Mouse (Mus musculus) brain, embryonic 14.5 days (tissue): Measurements from ENCODE around the gene Eda.

Source experiments
- CTCF ChIP-seq: fragments of 200-500 bp; IDR thresholded peaks from 2 replicates; pipeline ENCODE4 v1.5.1; 2012; ENCODE audit warnings: inconsistent platforms, mild to moderate bottlenecking, moderate library complexity, borderline replicate concordance; ENCODE audit not compliant: insufficient read depth, insufficient read length; ENCODE audit errors: extremely low read depth
- POLR2A ChIP-seq: fragments of 200-500 bp; IDR thresholded peaks from 2 replicates; pipeline ENCODE4 v1.6.1; 2012; ENCODE audit warnings: mild to moderate bottlenecking, inconsistent platforms, borderline replicate concordance; ENCODE audit not compliant: poor library complexity, insufficient read depth, insufficient read length, severe bottlenecking; ENCODE audit errors: extremely low read depth

GRCm38 (mm10) chrX:99975985-99976924 lies 849 bp downstream of the Eda start:
- TF ChIP-seq POLR2A (no peak), CTCF (no peak)
